Mouse (Mus musculus) cerebellum, adult 11-12 months (tissue): ENCODE results near the gene Hes5.

ENCODE experiments used
- DNase-seq: peaks from one replicate; pipeline ENCODE4 v3.0.0; 2022

Gene Hes5

GRCm38 (mm10) chr4:154943323-154944039, 17.2 kb upstream of the Hes5 start:
- DNase-seq = no peak

DNA sequence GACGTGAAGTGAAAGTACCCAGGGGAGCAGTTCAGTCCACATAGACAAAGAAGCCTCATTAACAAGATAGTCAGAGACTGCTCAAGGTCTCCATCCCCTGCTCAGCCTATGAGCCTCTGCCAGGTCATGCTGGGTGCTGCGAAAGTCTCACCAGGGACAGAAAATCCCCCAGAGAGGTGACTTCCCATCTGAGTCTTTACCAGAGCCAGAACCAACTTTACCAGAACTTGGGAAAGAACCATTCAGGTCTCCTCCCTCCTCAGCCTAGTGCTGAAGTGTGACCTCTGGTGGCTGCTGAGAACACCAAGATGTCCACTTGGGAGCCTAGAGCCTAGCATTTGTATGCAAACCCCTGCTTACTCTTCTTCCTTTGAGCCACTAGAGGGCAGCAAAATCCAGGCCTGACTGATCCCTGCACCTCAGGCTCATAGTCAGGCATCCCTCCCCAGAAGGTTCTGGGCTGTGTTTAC, 16.6 kb upstream of the Hes5 start:
- DNase-seq = peak; percentile 85

DNA sequence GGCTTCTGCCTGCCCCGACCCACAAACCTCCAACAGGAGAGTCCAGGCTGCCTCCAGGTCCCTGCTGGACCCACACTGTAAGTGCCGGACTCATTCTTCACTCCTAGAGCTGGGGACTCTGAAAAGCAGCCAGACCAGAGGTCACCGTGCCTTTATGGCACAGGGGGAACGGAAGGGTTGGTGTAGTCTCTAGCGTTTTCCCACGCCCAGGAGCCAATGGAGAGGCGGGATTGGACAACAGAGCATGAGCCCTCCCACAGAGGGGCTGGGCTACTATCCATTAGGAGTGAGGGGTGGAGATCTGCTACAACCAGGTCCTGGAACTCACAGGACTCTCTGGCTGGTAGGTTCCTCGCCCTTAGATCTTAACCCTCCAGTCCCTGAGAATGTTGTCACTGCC, 14.4 kb upstream of the Hes5 start:
- peak; percentile 75 for DNase-seq

- DNase-seq = peak; percentile 40
Observed at GRCm38 (mm10) chr4:154948066-154948939, 12.4 kb upstream of the Hes5 start.

GRCm38 (mm10) chr4:154948940-154949588, 11.7 kb upstream of the Hes5 start:
- DNase-seq = no peak

DNA sequence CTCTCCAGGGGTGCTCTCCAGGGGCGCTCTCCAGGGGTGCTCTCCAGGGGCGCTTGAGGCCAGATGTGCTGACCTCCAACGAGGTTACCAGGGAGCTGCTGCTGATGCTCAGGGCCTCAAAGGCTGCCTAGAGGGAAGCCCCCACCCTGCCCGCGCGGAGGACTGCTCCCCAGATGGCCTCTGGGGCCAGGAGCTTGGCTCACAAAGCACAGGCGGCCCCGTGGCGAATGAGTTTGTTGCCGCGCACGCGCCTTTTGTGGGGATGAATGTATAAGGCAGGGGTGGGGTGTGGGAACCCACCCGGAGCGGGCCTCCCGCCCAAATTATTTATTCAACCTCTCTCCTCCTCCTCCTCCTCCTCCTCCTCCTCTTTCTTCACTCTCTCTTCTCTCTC, 11.1 kb upstream of the Hes5 start:
- DNase-seq = no peak

GRCm38 (mm10) chr4:154952461-154953241, 8.1 kb upstream of the Hes5 start:
- peak; percentile 32 for DNase-seq

DNA sequence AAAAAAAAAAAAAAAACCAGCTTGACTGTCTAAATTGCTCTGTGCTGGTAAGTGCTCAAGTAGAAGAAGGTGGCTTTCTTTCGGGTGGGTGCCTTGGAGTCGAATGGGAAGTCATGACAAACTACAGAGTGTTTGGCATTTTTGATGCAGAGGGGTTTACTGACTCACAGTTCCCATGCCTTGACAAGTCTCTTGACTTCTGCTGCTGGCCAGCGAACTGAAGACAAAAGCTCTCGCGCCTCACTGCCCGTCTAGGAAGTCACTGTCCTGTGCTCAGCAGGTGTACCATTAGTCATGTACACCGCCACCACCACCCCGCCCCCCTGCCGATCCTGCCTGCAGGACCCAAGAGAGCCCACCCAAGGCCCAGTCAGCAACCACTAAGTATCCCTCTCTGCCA, 4.1 kb upstream of the Hes5 start:
- DNase-seq = no peak

DNA sequence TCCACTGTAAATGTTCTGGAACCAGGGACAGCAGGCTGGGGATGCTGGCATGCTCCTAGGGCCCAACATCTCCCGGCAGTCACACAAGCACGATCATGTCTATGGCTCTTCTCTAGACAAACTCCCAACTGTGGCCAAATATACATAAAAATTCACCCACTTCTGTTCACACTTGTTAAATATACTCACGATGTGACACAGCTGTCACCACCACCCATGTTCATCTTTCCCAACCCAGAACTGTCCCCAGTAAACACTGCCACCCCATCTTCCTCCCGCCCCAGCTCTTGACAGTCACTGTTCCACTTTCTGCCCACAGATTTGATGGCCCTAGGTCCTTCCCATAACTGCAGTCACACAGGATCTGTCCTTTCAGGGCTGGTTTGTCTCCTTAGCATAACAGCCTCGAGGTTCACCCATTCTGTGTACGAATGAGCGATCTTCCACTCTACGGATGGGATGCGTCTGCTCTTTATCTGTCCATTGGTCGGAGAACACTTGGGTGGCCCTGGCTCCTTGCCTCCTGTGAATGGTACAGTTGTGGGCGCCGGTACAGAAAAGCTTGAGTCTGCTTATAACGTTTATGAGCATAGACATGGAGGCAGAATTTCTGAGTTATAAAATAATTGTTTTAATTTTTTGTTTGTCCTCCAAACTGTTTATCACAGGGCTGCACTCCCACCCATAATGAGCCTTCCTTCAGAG, 3.3 kb upstream of the Hes5 start:
- peak; percentile 22 for DNase-seq

DNA sequence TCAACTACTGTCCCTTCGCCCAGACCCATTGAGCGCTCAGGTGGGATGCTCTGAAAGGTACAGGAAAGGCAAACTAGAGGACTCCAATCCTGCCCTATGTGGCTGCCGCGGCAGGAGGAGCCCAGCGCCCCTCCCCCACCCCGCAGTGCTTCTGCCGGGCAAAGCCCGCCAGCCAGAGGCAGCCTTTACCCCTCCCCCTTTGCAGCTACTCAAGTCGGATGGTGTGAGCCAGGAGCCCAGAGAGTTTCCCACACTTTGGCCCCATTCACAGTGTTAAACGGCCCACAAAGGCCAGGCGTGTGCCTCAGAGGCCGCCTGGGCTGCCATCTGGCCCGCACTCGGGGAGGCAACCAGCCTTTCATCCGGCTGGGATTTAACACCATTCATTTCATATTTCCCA, 2.6 kb upstream of the Hes5 start:
- peak; percentile 80 for DNase-seq

- DNase-seq = peak; percentile 51
Observed at GRCm38 (mm10) chr4:154958621-154959020, 2.1 kb upstream of the Hes5 start.

DNA sequence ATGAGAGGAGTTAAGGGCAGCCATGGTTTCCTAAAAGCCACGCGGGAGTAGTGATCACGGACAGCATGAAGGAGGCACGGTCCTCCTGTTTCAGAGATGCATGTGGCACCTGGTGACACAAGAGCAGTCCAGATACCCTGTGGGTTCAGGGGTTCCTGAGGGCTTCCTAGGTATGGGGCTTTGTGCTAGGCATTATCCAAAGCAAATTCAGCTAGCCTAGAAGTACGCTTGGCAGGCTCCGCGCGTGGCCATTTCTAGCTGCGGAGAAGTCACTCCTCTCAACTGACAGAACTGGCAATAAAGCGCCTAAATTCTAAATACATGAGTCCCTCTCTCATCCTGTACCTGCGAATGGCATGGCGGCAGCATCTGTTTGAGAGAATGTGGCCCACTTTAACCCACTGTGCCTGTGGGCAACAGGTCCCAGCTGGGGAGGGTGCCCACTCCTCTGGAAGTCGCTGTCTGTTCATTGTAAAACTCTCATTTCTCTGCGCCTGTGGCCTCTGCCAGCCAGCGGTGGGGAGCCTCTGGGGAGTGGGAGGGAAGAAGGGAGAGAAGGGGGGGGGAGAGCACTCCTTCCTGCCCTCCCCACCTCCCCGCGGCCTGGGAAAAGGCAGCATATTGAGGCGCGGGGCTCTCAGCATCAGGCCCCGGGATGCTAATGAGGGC, 568 bp upstream of the Hes5 start:
- DNase-seq = no peak

DNA sequence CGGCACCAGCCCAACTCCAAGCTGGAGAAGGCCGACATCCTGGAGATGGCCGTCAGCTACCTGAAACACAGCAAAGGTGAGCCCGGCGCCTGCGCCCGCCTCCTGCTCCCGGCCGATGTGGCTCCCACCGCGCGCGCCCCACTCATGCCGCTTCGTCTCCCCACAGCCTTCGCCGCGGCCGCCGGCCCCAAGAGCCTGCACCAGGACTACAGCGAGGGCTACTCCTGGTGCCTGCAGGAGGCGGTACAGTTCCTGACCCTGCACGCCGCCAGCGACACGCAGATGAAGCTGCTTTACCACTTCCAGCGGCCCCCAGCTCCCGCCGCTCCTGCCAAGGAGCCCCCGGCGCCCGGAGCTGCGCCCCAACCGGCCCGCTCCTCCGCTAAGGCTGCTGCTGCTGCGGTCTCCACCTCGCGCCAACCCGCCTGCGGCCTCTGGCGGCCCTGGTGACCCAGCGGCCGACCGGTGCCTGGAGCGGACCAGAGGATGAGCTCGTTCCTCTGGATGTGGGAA, 559 bp downstream of the Hes5 start:
- no peak for DNase-seq

DNA sequence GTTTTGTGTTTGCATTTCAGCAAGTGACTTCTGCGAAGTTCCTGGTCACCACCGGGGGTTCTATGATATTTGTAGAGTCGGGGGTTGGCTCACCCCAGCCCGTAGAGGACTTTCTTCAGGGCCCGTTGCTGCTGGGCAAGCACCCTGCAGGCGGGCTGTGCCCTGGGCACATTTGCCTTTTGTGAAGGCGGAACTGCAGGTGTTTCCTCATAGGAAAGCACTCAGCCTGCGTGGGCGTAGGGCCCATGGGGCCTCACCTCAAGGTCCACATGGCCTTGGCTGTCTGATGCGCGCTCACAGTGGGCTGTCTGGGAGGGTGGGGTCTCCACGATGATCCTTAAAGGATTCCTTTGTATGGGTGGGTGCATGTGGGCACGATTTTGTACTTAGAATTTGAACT, 1.2 kb downstream of the Hes5 start:
- DNase-seq = peak; percentile 68

- DNase-seq = no peak
Observed at GRCm38 (mm10) chr4:154962683-154963082, 2.0 kb downstream of the Hes5 start.

GRCm38 (mm10) chr4:154963190-154963836, 2.6 kb downstream of the Hes5 start:
- peak; percentile 68 for DNase-seq

DNA sequence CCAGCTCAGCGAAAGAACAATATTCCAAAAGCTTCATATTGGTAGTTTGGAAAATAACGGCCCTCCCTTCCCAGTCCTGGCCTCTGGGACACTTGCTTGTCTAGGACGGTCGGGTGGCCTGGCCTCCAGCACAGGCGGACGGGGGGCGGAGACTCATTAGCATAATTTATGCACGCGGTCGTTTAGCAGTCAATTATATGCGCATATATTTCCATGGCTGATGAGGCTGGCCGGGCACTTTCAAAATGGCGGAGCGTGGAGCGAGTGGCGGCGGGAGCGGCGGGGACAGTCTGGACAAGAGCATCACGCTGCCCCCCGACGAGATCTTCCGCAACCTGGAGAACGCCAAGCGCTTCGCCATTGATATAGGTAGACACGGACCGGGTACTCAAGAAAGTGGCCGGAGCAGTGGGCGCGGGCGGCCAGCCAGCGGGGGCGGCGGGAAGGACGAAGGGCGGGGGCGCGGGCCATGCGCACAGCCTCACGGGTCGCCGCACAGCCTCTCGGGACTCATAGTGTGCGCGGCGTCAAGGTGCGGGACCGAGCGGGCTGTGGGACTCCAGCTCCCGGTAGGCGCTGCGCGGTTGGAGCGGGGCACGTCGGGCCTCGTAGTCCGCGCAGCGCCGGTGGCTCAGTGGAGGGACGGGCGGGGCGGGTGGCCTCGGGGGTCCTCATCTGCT, 3.3 kb downstream of the Hes5 start, which contains the start of gene Pank4:
Pank4 (plus strand) TSS at position 223 of the 680 bp plus-strand sequence.
- peak; percentile 93 for DNase-seq

DNA sequence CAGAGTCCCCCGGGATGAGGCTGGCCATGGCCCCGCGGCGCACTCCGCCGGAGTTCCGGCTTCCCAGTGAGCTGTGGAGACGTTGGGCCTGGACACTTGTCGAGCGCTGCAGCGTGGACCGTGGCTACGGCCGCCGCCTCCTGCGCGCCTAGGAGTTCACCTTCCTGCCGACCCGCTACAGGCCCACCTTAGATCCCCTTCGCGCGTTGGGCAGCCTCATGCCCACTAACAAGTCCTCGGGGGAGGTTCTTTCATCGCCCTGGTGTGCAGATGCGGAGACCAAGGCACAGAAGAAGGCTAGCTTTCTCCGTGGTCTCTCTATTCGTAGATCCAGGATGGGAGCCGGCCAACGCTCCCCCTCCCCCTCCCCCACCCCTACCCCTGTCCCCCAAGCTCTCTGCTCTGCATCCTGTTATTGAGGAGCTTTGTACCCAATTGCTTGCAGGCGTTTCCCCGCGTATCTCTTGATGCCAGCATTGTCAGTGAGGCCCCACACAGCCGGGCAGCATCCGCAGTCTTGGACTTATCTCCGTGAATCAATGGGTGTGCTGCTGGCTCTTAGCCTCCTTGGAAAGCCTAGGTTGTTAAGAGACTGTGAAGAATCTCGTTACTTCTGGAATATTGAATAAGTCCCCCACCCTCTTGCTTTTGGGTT, 4.0 kb downstream of the Hes5 start:
- no peak for DNase-seq

GRCm38 (mm10) chr4:154965856-154966255, 5.1 kb downstream of the Hes5 start:
- no peak for DNase-seq
